ENCODE assay signal across 28 mouse cellular contexts in genomic region chr5:64341671-64342070, GRCm38 (mm10).
DNase-seq lines count a peak whose midpoint lies in the region; ATAC-seq and TF ChIP-seq lines count a peak whose summit lies in the region.
"Had no signal": no experiment of that assay in that cellular context is flagged by ENCODE, and none has a peak within 500 bp of the region (broad histone marks: within the 10 kb centered on the region; RNA-seq: fewer than 3 reads in every experiment).

No protein-coding gene starts in this region.

- H3K79me2 ChIP-seq in heart, adult 2 months (replicated peaks; ENCODE audit: control insufficient read depth, insufficient read depth, low read length), result no peaks in the 10 kb centered on the region

- no peak overlapping the region for H3K4me2 ChIP-seq in heart, embryonic 12.5 days
- H3K4me2 ChIP-seq: embryonic facial prominence, embryonic 15.5 days; forebrain, embryonic 12.5 days; heart, embryonic 15.5 days; limb, embryonic 12.5 days; midbrain, embryonic 12.5 days; neural tube, embryonic 13.5 days; stomach, embryonic 15.5 days had no signal

- H3K4me1 ChIP-seq in heart, adult 2 months (ENCODE audit: control insufficient read depth, insufficient read depth, low read length), result peaks cover 43% of the 10 kb centered on the region
- peaks cover 48% of the 10 kb centered on the region for H3K4me1 ChIP-seq in heart, embryonic 12.5 days (replicated peaks)
- peaks cover 64% of the 10 kb centered on the region for H3K4me1 ChIP-seq in bone marrow macrophage, adult 2 months (ENCODE audit: control insufficient read depth, insufficient read depth, low read length)
- peaks cover 14% of the 10 kb centered on the region for H3K4me1 ChIP-seq in limb, embryonic 10.5 days

- H3K9ac ChIP-seq in heart, adult 2 months (ENCODE audit: low read depth, low read length), result no peak overlapping the region
- H3K9ac ChIP-seq in heart, embryonic 12.5 days, result no peak overlapping the region
- H3K9ac ChIP-seq: embryonic facial prominence, embryonic 15.5 days; forebrain, embryonic 12.5 days; forebrain, postnatal 0 days; heart, embryonic 15.5 days; limb, embryonic 12.5 days; midbrain, embryonic 12.5 days; neural tube, embryonic 13.5 days; stomach, embryonic 15.5 days had no signal

- TF ChIP-seq EP300 in heart, adult 2 months (IDR thresholded peaks at IDR 0.05; ENCODE audit: insufficient read depth, low read depth, low read length), result no peak

- intact Hi-C loops in heart, adult 2 months (cut with DNase I), result loop anchor here (2.0 kb wide), 1 partner anchor 15 kb away; no protein-coding TSS in a partner anchor

- DNase-seq in heart, adult 2 months, result peak in 1 of 2 experiments; percentile 38
- no peak for DNase-seq in layer of hippocampus, adult 2 months (ENCODE audit: low spot score in 2 of 2)
- DNase-seq in layer of hippocampus, postnatal 10 days (ENCODE audit: low spot score in 2 of 2), result no peak
- DNase-seq in limb, embryonic 10.5 days (ENCODE audit: low spot score), result no peak
- DNase-seq in natural killer cell, adult 2 months (ENCODE audit: low spot score in 2 of 2), result no peak
- DNase-seq: adrenal gland, postnatal 10 days; cerebellum, adult 11-12 months; cerebellum, postnatal 14 days; forebrain, postnatal 0 days; gastrocnemius, postnatal 25 days; heart, adult 18-20 months; kidney, adult 9 months; kidney, postnatal 36 days; layer of hippocampus, postnatal 36 days; lung, postnatal 36 days had no signal

- 56% methylated on average over 3 of the region's 3 CpGs for WGBS in heart, adult 2 months
- WGBS in heart, embryonic 12.5 days, result 89% methylated on average over 3 of the region's 3 CpGs
- WGBS in limb, embryonic 10.5 days, result 93% methylated on average over 3 of the region's 3 CpGs

- TF ChIP-seq POLR2A in heart, adult 2 months (IDR thresholded peaks at IDR 0.05; ENCODE audit: insufficient read depth, low read depth, low read length), result no peak
- TF ChIP-seq POLR2A in bone marrow macrophage, adult 2 months (IDR thresholded peaks at IDR 0.05; ENCODE audit: borderline replicate concordance, low read depth, low read length), result no peak

- H3K36me3 ChIP-seq in heart, adult 2 months (ENCODE audit: control insufficient read depth, insufficient read depth, low read length), result peaks cover 20% of the 10 kb centered on the region
- H3K36me3 ChIP-seq in heart, embryonic 12.5 days, result peaks cover 35% of the 10 kb centered on the region
- H3K36me3 ChIP-seq in limb, embryonic 10.5 days, result peaks cover 37% of the 10 kb centered on the region
- H3K36me3 ChIP-seq: embryonic facial prominence, embryonic 15.5 days; midbrain, embryonic 12.5 days; stomach, embryonic 15.5 days had no signal

- no peak overlapping the region for H3K4me3 ChIP-seq in heart, adult 2 months
- no peak overlapping the region for H3K4me3 ChIP-seq in heart, embryonic 12.5 days
- H3K4me3 ChIP-seq in layer of hippocampus, adult 2 months, result no peak overlapping the region
- no peak overlapping the region for H3K4me3 ChIP-seq in bone marrow macrophage, adult 2 months (ENCODE audit: insufficient read depth, low read length)
- no peak overlapping the region for H3K4me3 ChIP-seq in limb, embryonic 10.5 days
- H3K4me3 ChIP-seq: embryonic facial prominence, embryonic 15.5 days; forebrain, embryonic 12.5 days; heart, embryonic 15.5 days; limb, embryonic 12.5 days; megakaryocyte, embryonic 14.5 days; midbrain, embryonic 12.5 days; myocyte; neural tube, embryonic 13.5 days; stomach, embryonic 15.5 days had no signal

- H3K27me3 ChIP-seq in heart, adult 2 months (ENCODE audit: control insufficient read depth, insufficient read depth, low read length), result no peaks in the 10 kb centered on the region
- no peaks in the 10 kb centered on the region for H3K27me3 ChIP-seq in heart, embryonic 12.5 days (replicated peaks)
- no peaks in the 10 kb centered on the region for H3K27me3 ChIP-seq in limb, embryonic 10.5 days (ENCODE audit: low read depth, poor library complexity, severe bottlenecking)
- H3K27me3 ChIP-seq: embryonic facial prominence, embryonic 15.5 days; forebrain, embryonic 12.5 days; heart, embryonic 15.5 days; limb, embryonic 12.5 days; megakaryocyte, embryonic 14.5 days; midbrain, embryonic 12.5 days; neural tube, embryonic 13.5 days; Patski; stomach, embryonic 15.5 days had no signal

- no peak for TF ChIP-seq CTCF in heart, adult 2 months (IDR thresholded peaks at IDR 0.05)
- no peak for TF ChIP-seq CTCF in layer of hippocampus, adult 2 months (conservative IDR thresholded peaks at IDR 0.05)
- no peak for TF ChIP-seq CTCF in bone marrow macrophage, adult 2 months (IDR thresholded peaks at IDR 0.05; ENCODE audit: low read depth, low read length)

- peak overlapping the region; percentile 67 for H3K27ac ChIP-seq in heart, adult 2 months
- H3K27ac ChIP-seq in heart, embryonic 12.5 days (ENCODE audit: poor library complexity, severe bottlenecking), result no peak overlapping the region
- H3K27ac ChIP-seq in layer of hippocampus, adult 2 months, result peak overlapping the region; percentile 57
- H3K27ac ChIP-seq in bone marrow macrophage, adult 2 months (ENCODE audit: insufficient read depth, low read depth, low read length), result peak overlapping the region; percentile 65
- H3K27ac ChIP-seq in limb, embryonic 10.5 days, result peak overlapping the region; percentile 7; the same call in 1 of the 2 replicates
- H3K27ac ChIP-seq: embryonic facial prominence, embryonic 15.5 days; forebrain, embryonic 12.5 days; heart, embryonic 15.5 days; midbrain, embryonic 12.5 days; stomach, embryonic 15.5 days had no signal

- no peak for ATAC-seq in heart, embryonic 12.5 days (ENCODE audit: insufficient number of reproducible peaks, low FRiP score)
- ATAC-seq: forebrain, postnatal 0 days; hindbrain, embryonic 16.5 days; Patski had no signal

- no peaks in the 10 kb centered on the region for H3K9me3 ChIP-seq in heart, embryonic 12.5 days (replicated peaks)
- no peaks in the 10 kb centered on the region for H3K9me3 ChIP-seq in limb, embryonic 10.5 days (replicated peaks)
- H3K9me3 ChIP-seq: embryonic facial prominence, embryonic 15.5 days; forebrain, embryonic 12.5 days; heart, embryonic 15.5 days; limb, embryonic 12.5 days; megakaryocyte, embryonic 14.5 days; midbrain, embryonic 12.5 days; neural tube, embryonic 13.5 days; stomach, embryonic 15.5 days had no signal
